Mouse (Mus musculus) layer of hippocampus, postnatal 25 days (tissue): ENCODE data around the gene Fkbpl. TPM values are rescaled to one million over a fixed set of nuclear protein-coding genes. Genes with fewer than 3 reads are reported as not detected.

Experiments
- DNase-seq, 2 experiments: peaks; one replicate each; pipeline ENCODE4 v3.0.0; 2022; ENCODE audit warnings: mixed read lengths in 2 of 2, low spot score in 1 of 2; ENCODE audit errors: extremely low spot score in 1 of 2
- total RNA-seq, 2 experiments: library from RNA; stranded (reverse); gene quantifications; 2 replicates each; pipeline ENCODE4 v1.2.3; 2021

Gene Fkbpl
- total RNA-seq, 2 experiments from 2014 or later, result 14.1 to 14.9 TPM

DNA sequence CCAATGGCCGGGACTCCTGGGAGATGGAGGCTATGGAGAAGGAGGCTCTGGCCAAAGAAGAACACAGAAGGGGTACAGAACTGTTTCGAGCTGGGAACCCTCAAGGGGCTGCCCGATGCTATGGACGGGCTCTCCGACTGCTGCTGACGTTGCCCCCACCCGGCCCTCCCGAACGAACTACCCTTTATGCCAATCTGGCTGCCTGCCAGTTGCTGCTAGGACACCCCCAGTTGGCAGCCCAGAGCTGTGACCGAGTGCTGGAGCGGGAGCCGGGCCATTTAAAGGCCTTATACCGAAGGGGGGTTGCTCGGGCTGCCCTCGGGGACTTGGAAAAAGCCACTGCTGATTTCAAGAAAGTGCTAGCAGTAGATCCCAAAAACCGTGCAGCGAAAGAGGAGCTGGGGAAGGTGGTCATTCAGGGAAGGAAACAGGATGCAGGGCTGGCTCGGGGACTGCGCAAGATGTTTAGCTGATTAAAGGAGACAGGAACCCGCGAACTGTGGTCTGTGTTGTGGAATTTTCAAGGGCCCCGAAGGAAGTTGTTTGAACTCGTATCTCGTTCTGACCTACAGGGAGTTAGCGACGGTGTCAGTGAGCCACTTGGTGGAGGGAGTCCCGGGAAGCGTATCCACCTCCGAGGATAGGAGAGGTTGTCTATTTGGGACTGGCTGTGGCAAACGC, 1.4 kb downstream of the Fkbpl start:
- no peak for DNase-seq

DNA sequence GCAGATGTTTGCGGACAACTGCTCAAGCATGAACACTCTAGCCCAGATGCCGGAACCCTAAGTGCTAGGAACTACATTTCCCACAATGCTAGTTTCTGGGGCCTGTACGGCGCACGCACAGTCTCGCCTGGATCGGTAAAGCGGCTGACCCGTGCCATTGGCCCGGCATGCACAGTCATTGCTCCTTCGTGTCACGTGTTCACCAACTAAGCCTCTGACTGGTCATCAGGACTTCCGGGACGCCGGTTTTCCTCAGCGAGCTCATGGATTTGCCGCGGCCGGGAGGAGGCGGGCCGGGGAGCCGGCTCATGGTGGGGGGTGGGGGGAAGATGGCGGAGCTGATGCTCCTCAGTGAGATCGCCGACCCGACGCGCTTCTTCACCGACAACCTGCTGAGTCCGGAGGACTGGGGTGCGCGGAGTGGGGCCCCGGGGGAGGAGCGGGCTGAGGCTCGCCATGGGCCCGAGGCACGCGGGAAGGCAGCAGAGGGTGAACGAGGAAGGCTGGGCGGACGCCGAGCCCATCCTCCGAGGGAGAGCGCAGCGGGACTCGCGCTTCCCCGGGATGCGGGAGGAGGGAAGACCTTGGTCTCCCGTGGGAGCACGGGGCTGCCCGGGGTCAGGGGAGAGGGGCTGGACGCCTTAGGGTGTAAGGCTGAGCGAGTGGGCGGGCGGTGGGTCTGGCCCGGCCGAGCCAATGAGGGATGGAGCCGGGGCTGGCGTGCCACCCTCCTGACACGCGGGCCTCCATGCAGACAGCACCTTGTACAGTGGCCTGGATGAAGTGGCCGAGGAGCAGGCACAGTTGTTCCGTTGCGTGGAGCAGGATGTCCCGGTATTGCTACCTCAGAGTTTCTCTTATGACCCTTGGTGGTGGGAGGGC, 2.6 kb downstream of the Fkbpl start, which contains the start of gene Atf6b:
Gene Atf6b, plus strand, starts transcription at position 241 of the 882 bp plus-strand sequence.
- DNase-seq, result peak; percentile 71 to 76

GRCm38 (mm10) chr17:34648141-34648890, 3.8 kb downstream of the Fkbpl start:
- no peak for DNase-seq

DNA sequence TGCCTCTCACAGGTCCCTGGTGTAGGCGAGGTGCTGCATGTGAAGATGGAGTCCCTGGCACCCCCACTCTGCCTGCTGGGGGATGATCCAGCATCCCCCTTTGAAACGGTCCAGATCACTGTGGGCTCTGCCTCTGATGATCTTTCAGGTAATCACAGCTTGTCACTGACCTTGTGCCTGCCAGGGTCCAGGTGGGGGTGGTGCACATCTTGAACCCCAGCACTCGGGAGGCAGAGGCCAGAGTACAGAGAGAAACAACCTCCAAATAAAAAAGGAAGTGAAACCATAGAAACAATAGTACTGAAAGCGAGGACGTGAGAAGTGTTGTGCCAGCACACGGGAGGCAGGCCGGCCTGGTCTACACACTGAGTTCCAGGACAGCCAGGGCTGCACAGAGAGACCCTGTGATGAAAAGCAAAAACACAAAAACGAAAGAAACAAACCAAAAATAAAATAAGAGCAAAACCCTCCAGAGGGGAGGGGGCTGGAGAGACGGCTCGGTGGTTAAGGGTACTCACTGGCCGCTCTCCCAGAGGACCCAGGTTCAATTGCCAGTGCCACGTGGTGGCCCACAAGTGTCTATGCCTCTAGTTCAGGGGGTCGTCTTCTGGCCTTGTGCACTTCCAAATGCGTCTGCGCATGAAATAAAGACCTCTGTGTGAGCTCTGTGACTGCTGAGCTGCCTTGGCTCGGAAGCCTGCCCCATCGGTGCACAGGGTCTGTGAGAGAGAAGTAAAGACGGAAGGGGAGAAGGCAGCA, 4.7 kb downstream of the Fkbpl start:
- DNase-seq, result no peak

DNA sequence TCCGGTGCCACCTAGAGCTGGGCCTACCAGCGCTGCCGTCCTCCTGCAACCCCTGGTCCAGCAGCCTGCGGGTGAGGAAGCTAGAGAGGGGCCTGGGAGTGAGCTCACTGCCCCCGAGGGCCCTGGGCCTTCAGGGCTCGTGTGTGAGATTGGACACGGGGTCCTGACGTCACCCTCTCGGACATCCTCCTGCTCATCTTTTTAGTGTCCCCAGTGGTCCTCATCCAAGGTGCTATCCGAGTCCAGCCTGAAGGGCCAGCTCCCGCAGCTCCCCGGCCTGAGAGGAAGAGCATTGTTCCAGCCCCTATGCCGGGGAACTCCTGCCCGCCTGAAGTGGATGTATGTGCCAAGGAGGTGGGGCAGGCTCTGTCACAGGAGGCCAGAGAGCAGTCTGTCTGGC, 6.2 kb downstream of the Fkbpl start:
- no peak for DNase-seq

- no peak for DNase-seq
These were observed 7.1 kb downstream of the Fkbpl start for GRCm38 (mm10) chr17:34651507-34652221.

GRCm38 (mm10) chr17:34652546-34652945, 8.0 kb downstream of the Fkbpl start:
- no peak for DNase-seq

GRCm38 (mm10) chr17:34652985-34653384, 8.4 kb downstream of the Fkbpl start:
- DNase-seq, result no peak

DNA sequence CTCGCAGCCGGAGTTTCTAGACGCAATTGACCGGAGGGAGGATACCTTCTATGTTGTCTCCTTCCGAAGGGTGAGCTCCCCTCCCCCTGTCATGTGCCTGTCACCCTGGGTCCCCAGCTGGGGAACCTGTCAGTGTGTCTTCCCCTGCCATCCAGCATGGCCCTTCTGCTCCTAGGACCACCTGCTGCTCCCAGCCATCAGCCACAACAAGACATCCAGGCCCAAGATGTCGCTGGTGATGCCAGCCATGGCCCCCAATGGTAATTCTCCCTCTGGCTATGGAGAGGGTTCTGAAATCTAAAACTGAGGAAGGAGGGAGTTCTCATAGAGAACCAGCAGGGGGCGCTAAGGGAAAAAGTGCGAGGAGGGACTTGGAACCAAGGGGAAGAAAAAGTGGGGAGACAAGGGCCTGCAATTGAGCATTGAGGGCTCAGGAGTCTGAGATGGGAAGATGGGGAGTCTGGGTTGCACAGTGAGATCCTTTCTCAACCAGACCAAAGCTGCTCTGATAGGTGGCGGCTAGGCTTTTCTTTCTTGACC, 9.3 kb downstream of the Fkbpl start:
- DNase-seq, result peak in 1 of 2 experiments; percentile 76

DNA sequence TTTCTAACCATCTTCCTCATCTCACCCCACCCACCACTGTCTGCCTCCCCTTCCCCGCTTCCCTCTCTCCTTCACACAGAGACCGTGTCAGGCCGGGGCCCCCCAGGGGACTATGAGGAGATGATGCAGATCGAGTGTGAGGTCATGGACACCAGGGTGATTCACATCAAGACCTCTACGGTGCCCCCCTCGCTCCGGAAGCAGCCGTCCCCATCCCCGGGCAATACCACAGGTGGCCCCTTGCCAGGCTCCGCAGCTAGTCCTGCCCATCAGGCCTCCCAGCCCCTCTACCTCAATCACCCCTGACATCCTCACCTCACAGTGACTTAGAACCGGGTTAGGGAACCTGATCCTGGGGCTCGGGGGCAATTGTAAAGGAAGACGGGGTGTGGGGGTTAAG, 9.8 kb downstream of the Fkbpl start:
- DNase-seq, result no peak

DNA sequence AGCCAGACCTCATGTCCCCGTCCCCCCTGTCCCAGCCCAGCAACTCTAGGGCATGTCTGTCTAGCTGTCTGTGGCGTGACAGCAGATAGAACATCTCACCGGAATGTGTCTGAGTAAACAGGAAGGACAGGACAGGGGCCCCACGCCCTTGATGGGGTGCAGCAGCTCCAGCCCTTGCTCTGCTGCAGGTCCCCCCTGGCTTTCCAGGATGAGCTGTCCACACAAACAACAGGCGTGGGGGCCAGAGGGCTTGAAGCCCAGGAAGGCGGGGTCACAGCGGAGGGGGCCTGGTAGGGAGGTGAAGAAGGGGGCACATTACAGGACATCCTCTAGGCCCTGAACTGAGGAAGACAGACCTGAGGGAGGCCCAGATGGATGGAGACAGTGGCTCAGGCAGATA, 10.6 kb downstream of the Fkbpl start:
- DNase-seq, result no peak

- DNase-seq, result no peak
These were observed 11.0 kb downstream of the Fkbpl start for GRCm38 (mm10) chr17:34655581-34655991.

DNA sequence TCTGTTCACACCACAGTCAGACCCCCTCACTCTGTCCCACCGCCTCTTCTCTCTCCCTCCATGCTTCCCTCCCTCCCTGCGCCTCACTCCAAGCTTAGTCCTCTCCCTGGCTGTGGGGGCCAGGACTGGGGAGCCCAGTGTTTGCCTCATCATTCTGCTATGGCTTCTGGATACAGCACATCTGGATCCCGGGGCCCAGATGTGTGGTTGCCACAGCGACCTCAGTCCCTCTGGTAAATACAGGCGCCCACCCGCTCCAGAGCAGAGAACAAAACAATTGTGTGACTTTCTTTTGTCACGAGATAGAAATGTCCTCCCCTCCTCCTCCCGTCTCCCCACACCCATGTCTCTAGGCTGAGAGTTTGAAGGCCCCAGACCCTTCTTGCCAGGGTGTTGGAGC, 12.1 kb downstream of the Fkbpl start:
- no peak for DNase-seq

DNA sequence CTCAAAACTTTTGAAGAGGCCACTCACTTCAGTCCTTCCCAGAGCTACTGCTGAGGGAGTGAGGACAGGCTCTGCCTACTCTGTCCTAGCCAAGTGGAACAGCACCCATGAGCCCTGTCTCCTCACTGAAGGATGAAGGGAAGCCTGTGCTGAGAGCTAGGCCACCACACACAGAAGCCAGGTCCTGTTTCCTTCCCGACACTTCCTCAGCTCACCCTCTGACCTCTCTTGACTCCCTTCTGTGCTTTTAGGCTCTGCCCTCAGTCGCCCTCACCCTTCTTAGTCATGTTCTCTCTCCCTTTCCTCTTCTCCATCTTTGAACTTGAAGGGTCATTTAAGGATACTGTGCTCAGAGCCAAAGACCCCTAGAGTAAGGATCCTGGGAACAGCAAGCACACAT, 12.7 kb downstream of the Fkbpl start:
- DNase-seq, result no peak

DNA sequence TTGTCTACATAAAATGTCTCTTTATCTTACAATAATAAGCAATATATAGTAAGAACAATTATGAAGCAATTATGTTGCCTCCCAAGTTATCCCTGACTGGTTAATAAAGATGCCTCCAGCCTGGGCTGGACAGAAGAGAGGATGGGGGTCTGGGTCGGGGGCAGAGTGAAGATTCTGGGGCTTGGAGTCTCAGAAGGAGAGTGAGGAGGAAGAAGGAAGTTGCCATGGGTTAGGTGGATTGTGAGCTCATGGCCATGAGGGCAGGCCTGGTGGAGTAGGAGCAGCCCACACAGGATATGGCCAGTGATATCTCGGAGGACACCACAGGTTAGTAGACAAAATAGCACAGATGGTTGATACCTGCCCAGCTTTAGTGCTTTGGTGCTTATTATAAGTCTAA, 13.6 kb downstream of the Fkbpl start:
- DNase-seq, result no peak

DNA sequence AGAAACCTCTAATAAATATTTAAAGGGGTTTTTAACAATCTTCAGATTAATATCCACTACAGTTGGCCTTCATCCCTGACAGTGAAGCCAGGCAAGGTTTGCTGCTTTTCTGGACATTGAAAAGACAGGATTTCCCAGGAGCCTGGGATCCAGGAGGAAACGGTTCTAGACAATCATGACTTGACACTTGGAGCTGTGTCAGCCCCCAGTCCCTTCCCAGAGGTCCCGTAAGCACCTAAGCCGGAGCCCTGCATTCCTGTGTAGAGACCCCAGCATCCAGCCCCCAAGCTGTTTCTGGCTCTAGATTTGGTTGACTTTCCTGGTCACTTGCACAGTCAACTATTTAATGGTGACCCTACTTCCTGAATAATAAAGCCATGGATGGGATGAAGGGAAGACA, 14.0 kb downstream of the Fkbpl start:
- no peak for DNase-seq

GRCm38 (mm10) chr17:34659181-34659896, 14.8 kb downstream of the Fkbpl start:
- DNase-seq, result no peak

DNA sequence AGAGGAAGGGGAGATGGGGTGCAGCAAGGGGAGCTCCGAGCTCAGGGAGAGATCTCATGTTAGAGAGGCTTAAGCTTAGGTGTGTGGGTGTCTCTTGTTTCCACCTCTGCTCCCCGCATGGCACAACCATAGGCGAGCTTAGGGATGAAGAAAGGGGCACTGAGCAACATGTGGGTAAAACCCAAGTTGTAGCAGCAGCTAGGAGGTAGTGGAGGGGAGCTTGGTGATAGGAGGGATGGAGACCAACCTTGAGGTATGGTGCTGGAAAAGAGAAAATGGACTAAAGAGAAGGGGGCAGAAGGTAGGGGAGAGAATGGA, 15.3 kb downstream of the Fkbpl start:
- DNase-seq, result no peak

GRCm38 (mm10) chr17:34660259-34660820, 15.8 kb downstream of the Fkbpl start:
- no peak for DNase-seq
